In genomic region chr11:84044988-84045387, GRCm38 (mm10) we compare ENCODE assay signal across 27 mouse cellular contexts. TPM values are rescaled to one million over a fixed set of nuclear protein-coding genes. Genes with fewer than 3 reads are reported as not detected.
DNase-seq lines count a peak whose midpoint lies in the region; ATAC-seq and TF ChIP-seq lines count a peak whose summit lies in the region.
"Had no signal": no experiment of that assay in that cellular context is flagged by ENCODE, and none has a peak within 500 bp of the region (broad histone marks: within the 10 kb centered on the region; RNA-seq: fewer than 3 reads in every experiment).

No protein-coding gene starts in this region.

- no peak for DNase-seq in forebrain, embryonic 14.5 days (ENCODE audit: low spot score)
- no peak for DNase-seq in midbrain, embryonic 10.5 days (ENCODE audit: low spot score)
- peak; percentile 63 for DNase-seq in CH12.LX (ENCODE audit: extremely low read depth)
- no peak for DNase-seq in gastrocnemius, adult 8-10 months (ENCODE audit: low spot score in 2 of 2)
- DNase-seq in thymus, postnatal 36 days: no peak
- DNase-seq: adrenal gland, adult 8-10 months; adrenal gland, postnatal 25 days; cerebellum, adult 11-12 months; cerebellum, adult 8-10 months; cerebellum, postnatal 36 days; embryo, embryonic 11 days; forebrain, postnatal 0 days; gastrocnemius, adult 2 months; gastrocnemius, postnatal 25 days; heart, adult 18-20 months; heart, postnatal 14 days; heart, postnatal 4 days had no signal

- no peak overlapping the region for H3K4me2 ChIP-seq in forebrain, embryonic 15.5 days (replicated peaks)
- H3K4me2 ChIP-seq in forebrain, embryonic 14.5 days (ENCODE audit: low read length): no peak overlapping the region
- H3K4me2 ChIP-seq in midbrain, embryonic 13.5 days (replicated peaks): no peak overlapping the region
- H3K4me2 ChIP-seq in CH12.LX (ENCODE audit: insufficient read depth, low read depth, poor library complexity, severe bottlenecking): no peak overlapping the region
- H3K4me2 ChIP-seq: forebrain, embryonic 12.5 days; heart, embryonic 12.5 days; heart, embryonic 15.5 days; hindbrain, embryonic 12.5 days; hindbrain, embryonic 15.5 days; intestine, embryonic 15.5 days had no signal

- 33% methylated on average over 1 of the region's 1 CpGs for WGBS in forebrain, embryonic 15.5 days
- 25% methylated on average over 1 of the region's 1 CpGs for WGBS in forebrain, embryonic 14.5 days
- 43% methylated on average over 1 of the region's 1 CpGs for WGBS in midbrain, embryonic 10.5 days
- 40% methylated on average over 1 of the region's 1 CpGs for WGBS in midbrain, embryonic 13.5 days

- H3K79me2 ChIP-seq in CH12.LX (replicated peaks; ENCODE audit: control insufficient read depth, extremely low read depth, insufficient read depth, poor library complexity, severe bottlenecking): no peaks in the 10 kb centered on the region

- H3K27me3 ChIP-seq in forebrain, embryonic 15.5 days: no peaks in the 10 kb centered on the region
- no peaks in the 10 kb centered on the region for H3K27me3 ChIP-seq in forebrain, embryonic 14.5 days (replicated peaks; ENCODE audit: control insufficient read depth, insufficient read depth, low read length)
- peaks cover 13% of the 10 kb centered on the region; the same call in 1 of the 2 replicates for H3K27me3 ChIP-seq in midbrain, embryonic 10.5 days (ENCODE audit: low read depth, poor library complexity, severe bottlenecking)
- peaks cover 30% of the 10 kb centered on the region for H3K27me3 ChIP-seq in midbrain, embryonic 13.5 days
- H3K27me3 ChIP-seq in CH12.LX (replicated peaks): no peaks in the 10 kb centered on the region
- H3K27me3 ChIP-seq: forebrain, embryonic 12.5 days; hindbrain, embryonic 15.5 days; intestine, embryonic 15.5 days had no signal

- H3K36me3 ChIP-seq in forebrain, embryonic 15.5 days: peaks cover 8% of the 10 kb centered on the region
- peaks cover 18% of the 10 kb centered on the region for H3K36me3 ChIP-seq in forebrain, embryonic 14.5 days (ENCODE audit: control insufficient read depth, insufficient read depth, low read length)
- peaks cover 21% of the 10 kb centered on the region for H3K36me3 ChIP-seq in midbrain, embryonic 10.5 days
- peaks cover 20% of the 10 kb centered on the region for H3K36me3 ChIP-seq in midbrain, embryonic 13.5 days
- H3K36me3 ChIP-seq in CH12.LX (replicated peaks in 1 of 2; ENCODE audit: control insufficient read depth in 1 of 2, insufficient read depth in 1 of 2, low read length in 1 of 2): peaks cover 46 to 56% of the 10 kb centered on the region in 2 experiments
- H3K36me3 ChIP-seq: intestine, embryonic 15.5 days had no signal

- H3K4me1 ChIP-seq in forebrain, embryonic 15.5 days: peaks cover 47% of the 10 kb centered on the region
- peaks cover 41% of the 10 kb centered on the region for H3K4me1 ChIP-seq in forebrain, embryonic 14.5 days (ENCODE audit: control insufficient read depth, insufficient read depth, low read length)
- H3K4me1 ChIP-seq in midbrain, embryonic 10.5 days: peaks cover 66% of the 10 kb centered on the region
- H3K4me1 ChIP-seq in midbrain, embryonic 13.5 days (replicated peaks): peaks cover 46% of the 10 kb centered on the region
- peaks cover 11 to 58% of the 10 kb centered on the region in 2 experiments for H3K4me1 ChIP-seq in CH12.LX (ENCODE audit: control insufficient read depth in 1 of 2, insufficient read depth in 2 of 2)

- TF ChIP-seq POLR2A in CH12.LX (IDR thresholded peaks at IDR 0.05; ENCODE audit: low read depth, low read length): no peak

- TF ChIP-seq CTCF in CH12.LX (conservative IDR thresholded peaks at IDR 0.05 in 1 of 2, IDR thresholded peaks at IDR 0.05 in 1 of 2; ENCODE audit: low read depth in 2 of 2, low read length in 2 of 2): no peak

- no peaks in the 10 kb centered on the region for H3K9me3 ChIP-seq in forebrain, embryonic 15.5 days
- no peaks in the 10 kb centered on the region for H3K9me3 ChIP-seq in forebrain, embryonic 14.5 days (replicated peaks; ENCODE audit: control insufficient read depth, low read length)
- H3K9me3 ChIP-seq in midbrain, embryonic 10.5 days (replicated peaks): no peaks in the 10 kb centered on the region
- no peaks in the 10 kb centered on the region for H3K9me3 ChIP-seq in midbrain, embryonic 13.5 days
- no peaks in the 10 kb centered on the region for H3K9me3 ChIP-seq in CH12.LX (replicated peaks; ENCODE audit: low read length)
- H3K9me3 ChIP-seq: forebrain, embryonic 12.5 days; heart, embryonic 12.5 days; heart, embryonic 15.5 days; hindbrain, embryonic 12.5 days; hindbrain, embryonic 15.5 days; intestine, embryonic 15.5 days had no signal

- no peak for TF ChIP-seq RAD21 in CH12.LX (IDR thresholded peaks at IDR 0.05; ENCODE audit: low read depth, low read length)

- TF ChIP-seq EP300 in CH12.LX (IDR thresholded peaks at IDR 0.05; ENCODE audit: low read length): 0 out of 2 replicates have a peak, but pooled peaks have one; percentile 15

- no peak for ATAC-seq in forebrain, embryonic 15.5 days (replicated peaks)
- no peak for ATAC-seq in forebrain, embryonic 14.5 days
- ATAC-seq in midbrain, embryonic 13.5 days: no peak
- ATAC-seq: activated CD4-positive, CD25-positive, alpha-beta regulatory T cell, adult 4 months; CD4-positive, CD25-positive, alpha-beta regulatory T cell, adult 4 months; forebrain, postnatal 0 days; intestine, embryonic 15.5 days had no signal

- H3K9ac ChIP-seq in forebrain, embryonic 15.5 days (replicated peaks): no peak overlapping the region
- H3K9ac ChIP-seq in forebrain, embryonic 14.5 days (ENCODE audit: low read length): no peak overlapping the region
- no peak overlapping the region for H3K9ac ChIP-seq in midbrain, embryonic 13.5 days (replicated peaks)
- H3K9ac ChIP-seq in CH12.LX (ENCODE audit: insufficient read depth, low read depth): no peak overlapping the region
- H3K9ac ChIP-seq: forebrain, embryonic 12.5 days; forebrain, postnatal 0 days; heart, embryonic 12.5 days; heart, embryonic 15.5 days; hindbrain, embryonic 12.5 days; hindbrain, embryonic 15.5 days; intestine, embryonic 15.5 days had no signal

- H3K4me3 ChIP-seq in forebrain, embryonic 15.5 days: no peak overlapping the region
- no peak overlapping the region for H3K4me3 ChIP-seq in forebrain, embryonic 14.5 days (ENCODE audit: low read depth, low read length)
- no peak overlapping the region for H3K4me3 ChIP-seq in midbrain, embryonic 10.5 days
- no peak overlapping the region for H3K4me3 ChIP-seq in midbrain, embryonic 13.5 days (replicated peaks)
- H3K4me3 ChIP-seq in CH12.LX (replicated peaks in 1 of 3; ENCODE audit: low read depth in 2 of 3, low read length in 2 of 3, poor library complexity in 1 of 3): no peak overlapping the region
- H3K4me3 ChIP-seq: forebrain, embryonic 12.5 days; gastrocnemius, adult 2 months; heart, embryonic 12.5 days; heart, embryonic 15.5 days; hindbrain, embryonic 12.5 days; hindbrain, embryonic 15.5 days; intestine, embryonic 15.5 days had no signal

- dilution Hi-C loops in CH12.LX (cut with MboI; ENCODE audit: extremely low pct_ligation_motif_present, extremely low pct_unique_long_range_greater_than_20kb, low sequenced_read_pairs): no loop called here

- H3K27ac ChIP-seq in forebrain, embryonic 15.5 days (replicated peaks): 0 out of 2 replicates have a peak overlapping the region, but pooled peaks have one; percentile 86
- H3K27ac ChIP-seq in forebrain, embryonic 14.5 days (ENCODE audit: low read depth, low read length): no peak overlapping the region
- 0 out of 2 replicates have a peak overlapping the region, but pooled peaks have one; percentile 49 for H3K27ac ChIP-seq in midbrain, embryonic 10.5 days (replicated peaks)
- H3K27ac ChIP-seq in midbrain, embryonic 13.5 days: no peak overlapping the region
- H3K27ac ChIP-seq in CH12.LX (ENCODE audit: insufficient read depth, low read depth): 0 out of 2 replicates have a peak overlapping the region, but pooled peaks have one; percentile 29
- H3K27ac ChIP-seq: forebrain, embryonic 12.5 days; gastrocnemius, adult 2 months; heart, embryonic 15.5 days; hindbrain, embryonic 12.5 days; hindbrain, embryonic 15.5 days; intestine, embryonic 15.5 days had no signal

- in situ Hi-C loops in CH12.LX (cut with MboI; ENCODE audit: low pct_ligation_motif_present, low pct_unique_long_range_greater_than_20kb, low sequenced_read_pairs): loop anchor here (10.0 kb wide), 1 partner anchor 260 kb away; no protein-coding TSS in a partner anchor

TF ChIP-seq in CH12.LX, 34 proteins besides CTCF, POLR2A, EP300 and RAD21:
- TF ChIP-seq GABPA (IDR thresholded peaks at IDR 0.05; ENCODE audit: insufficient replicate concordance, low read depth, low read length): no peak
- TF ChIP-seq ZNF384 (IDR thresholded peaks at IDR 0.05; ENCODE audit: low read depth, low read length): peak; percentile 76
TF ChIP-seq in CH12.LX: peak in this region for 1.

RNA-seq across cellular contexts. Expression of gene Dusp14, which starts 24.1 kb away (rescaled TPM):
- 31.7 and 33.2 TPM in 2 replicates for polyA plus RNA-seq in forebrain, embryonic 15.5 days (2015; fragmentation: Nextera tagmentation; extraction: Ambion mirVana)
- 33.3 and 45.7 TPM in 2 replicates for polyA plus RNA-seq in forebrain, embryonic 14.5 days (2014; fragmentation: Nextera tagmentation; extraction: Ambion mirVana)
- polyA plus RNA-seq in midbrain, embryonic 10.5 days (2016; fragmentation: Nextera tagmentation; extraction: Ambion mirVana): 10.3 and 10.8 TPM in 2 replicates
- polyA plus RNA-seq in midbrain, embryonic 13.5 days (2015; fragmentation: Nextera tagmentation; extraction: Ambion mirVana): 8.2 and 9.1 TPM in 2 replicates
- total RNA-seq in CH12.LX (2012; rRNA removed): 70.6 and 124 TPM in 2 replicates
- total RNA-seq in CH12.LX (2014; rRNA removed): 101 and 127 TPM in 2 replicates
- 43.0 and 52.7 TPM in 2 replicates for polyA plus RNA-seq in CH12.LX (2012; ENCODE audit: insufficient read length, low read depth)
- total RNA-seq in gastrocnemius, adult 8-10 months (2022): 1 to 10 TPM; 5.5 to 7.6 (median 6.5) TPM

Comparison
In these comparisons a context has a peak if more than half of its experiments do, and no peak if none do; other contexts are left out.
1. H3K27ac ChIP-seq: peak in forebrain, embryonic 15.5 days (single experiment), midbrain, embryonic 10.5 days (single experiment) and CH12.LX (single experiment); none in forebrain, embryonic 14.5 days (single experiment) and midbrain, embryonic 13.5 days (single experiment).